Mouse (Mus musculus) MEL (cell line): Measurements from ENCODE around the gene Chp1. TPM values are rescaled to one million over a fixed set of nuclear protein-coding genes. Genes with fewer than 3 reads are reported as not detected.
"Not testable (repeated sequence)": the region's sequence is repeated elsewhere in the genome, so short reads cannot be mapped to it uniquely, and the experiment has no call there.

Experiments
- DNase-seq: peaks from one replicate; pipeline ENCODE4 v3.0.0; 2011; ENCODE audit warnings: low read depth, low spot score
- H3K27ac ChIP-seq: 2 replicates; pipeline ENCODE4 v1.5.1; 2012; ENCODE audit warnings: low read depth, mild to moderate bottlenecking, control low read depth, low read length, moderate library complexity; ENCODE audit not compliant: control insufficient read depth
- H3K27me3 ChIP-seq, 2 experiments: fragments of 150-350 bp in 1 of 2; sonication (generic) in 1 of 2; 2 replicates each; pipeline ENCODE4 v1.6.1; 2012; ENCODE audit warnings: low read length in 2 of 2, mild to moderate bottlenecking in 2 of 2, improper control_type of control experiment in 1 of 2, moderate library complexity in 1 of 2; ENCODE audit not compliant: insufficient read depth in 2 of 2, control insufficient read depth in 1 of 2
- H3K36me3 ChIP-seq, 2 experiments: 2 replicates each; pipeline ENCODE4 v1.6.1; 2012 to 2014; ENCODE audit warnings: low read length in 2 of 2, improper control_type of control experiment in 1 of 2, inconsistent platforms in 1 of 2, mild to moderate bottlenecking in 1 of 2; ENCODE audit not compliant: insufficient read depth in 2 of 2, control insufficient read depth in 1 of 2
- H3K4me1 ChIP-seq, 2 experiments: fragments of 150-350 bp in 1 of 2; sonication (generic) in 1 of 2; 2 replicates each; pipeline ENCODE4 v1.6.1; 2012; ENCODE audit warnings: low read length in 2 of 2, improper control_type of control experiment in 1 of 2, mild to moderate bottlenecking in 1 of 2; ENCODE audit not compliant: insufficient read depth in 2 of 2, control insufficient read depth in 1 of 2
- H3K4me3 ChIP-seq, 2 experiments: fragments of 150-350 bp in 1 of 2; sonication (generic) in 1 of 2; 2 replicates each; pipeline ENCODE4 v1.5.1; 2012; ENCODE audit warnings: low read depth in 2 of 2, low read length in 2 of 2, mild to moderate bottlenecking in 2 of 2, moderate library complexity in 2 of 2, control low read depth in 1 of 2, improper control_type of control experiment in 1 of 2; ENCODE audit not compliant: control insufficient read depth in 1 of 2, insufficient read depth in 1 of 2
- H3K79me2 ChIP-seq: 2 replicates; pipeline ENCODE4 v1.6.1; 2012; ENCODE audit warnings: mild to moderate bottlenecking, low read length, moderate library complexity; ENCODE audit not compliant: control insufficient read depth, poor library complexity, insufficient read depth
- H3K9ac ChIP-seq: 2 replicates; pipeline ENCODE4 v1.6.1; 2012; ENCODE audit warnings: low read depth, mild to moderate bottlenecking, control low read depth, low read length, moderate library complexity; ENCODE audit not compliant: control insufficient read depth, poor library complexity, severe bottlenecking
- H3K9me3 ChIP-seq: fragments of 150-350 bp; sonication (generic); replicated peaks from 2 replicates; pipeline ENCODE4 v1.6.1; 2012; ENCODE audit warnings: mild to moderate bottlenecking, low read length, improper control_type of control experiment, moderate library complexity; ENCODE audit not compliant: insufficient read depth
- CTCF ChIP-seq, 3 experiments: IDR thresholded peaks in 2 of 3; conservative IDR thresholded peaks in 1 of 3; 2 replicates each; pipeline ENCODE4 v1.5.1; 2011 to 2012; ENCODE audit warnings: low read length in 3 of 3, low read depth in 2 of 3, mild to moderate bottlenecking in 2 of 3, improper control_type of control experiment in 1 of 3, inconsistent platforms in 1 of 3, mixed read lengths in 1 of 3, moderate library complexity in 1 of 3; ENCODE audit not compliant: control insufficient read depth in 1 of 3, insufficient read depth in 1 of 3, poor library complexity in 1 of 3, severe bottlenecking in 1 of 3
- E2F4 ChIP-seq: IDR thresholded peaks from 2 replicates; pipeline ENCODE4 v1.6.1; 2011; ENCODE audit warnings: low read depth, low read length, improper control_type of control experiment, borderline replicate concordance
- ETS1 ChIP-seq: IDR thresholded peaks from 2 replicates; pipeline ENCODE4 v1.6.1; 2012; ENCODE audit warnings: low read depth, mild to moderate bottlenecking, inconsistent platforms, low read length, improper control_type of control experiment, moderate library complexity
- HCFC1 ChIP-seq: IDR thresholded peaks from 2 replicates; pipeline ENCODE4 v1.6.1; 2012; ENCODE audit warnings: low read depth, mild to moderate bottlenecking, inconsistent platforms, low read length, improper control_type of control experiment, moderate library complexity
- JUND ChIP-seq: IDR thresholded peaks from 2 replicates; pipeline ENCODE4 v1.6.1; 2011; ENCODE audit warnings: low read depth, mild to moderate bottlenecking, improper control_type of control experiment, low read length
- MAFK ChIP-seq: IDR thresholded peaks from 2 replicates; pipeline ENCODE4 v1.6.1; 2011; ENCODE audit warnings: low read depth, mild to moderate bottlenecking, low read length, improper control_type of control experiment, borderline replicate concordance
- MYC ChIP-seq: IDR thresholded peaks from 2 replicates; pipeline ENCODE4 v1.6.1; 2011; ENCODE audit warnings: low read depth, mild to moderate bottlenecking, low read length, improper control_type of control experiment, moderate library complexity
- NELFE ChIP-seq: IDR thresholded peaks from 2 replicates; pipeline ENCODE4 v1.6.1; 2011; ENCODE audit warnings: low read depth, low read length, improper control_type of control experiment
- RAD21 ChIP-seq: IDR thresholded peaks from 2 replicates; pipeline ENCODE4 v1.6.1; 2011; ENCODE audit warnings: mild to moderate bottlenecking, low read depth, low read length, improper control_type of control experiment
- SIN3A ChIP-seq: IDR thresholded peaks from 2 replicates; pipeline ENCODE4 v1.6.1; 2012; ENCODE audit warnings: low read length, improper control_type of control experiment, inconsistent platforms
- SMC3 ChIP-seq: IDR thresholded peaks from 2 replicates; pipeline ENCODE4 v1.6.1; 2011; ENCODE audit warnings: low read depth, low read length, improper control_type of control experiment
- TCF12 ChIP-seq: IDR thresholded peaks from 2 replicates; pipeline ENCODE4 v1.6.1; 2014; ENCODE audit warnings: low read depth, mild to moderate bottlenecking, inconsistent platforms, low read length, improper control_type of control experiment, moderate library complexity
- UBTF ChIP-seq: IDR thresholded peaks from 2 replicates; pipeline ENCODE4 v1.6.1; 2012; ENCODE audit warnings: low read depth, mild to moderate bottlenecking, inconsistent platforms, low read length, improper control_type of control experiment, moderate library complexity, borderline replicate concordance; ENCODE audit not compliant: insufficient read depth
- USF1 ChIP-seq: IDR thresholded peaks from 2 replicates; pipeline ENCODE4 v1.6.1; 2014; ENCODE audit warnings: low read depth, mild to moderate bottlenecking, inconsistent platforms, low read length, improper control_type of control experiment, moderate library complexity
- ZC3H11A ChIP-seq: IDR thresholded peaks from 2 replicates; pipeline ENCODE4 v1.6.1; 2012; ENCODE audit warnings: low read depth, mild to moderate bottlenecking, inconsistent platforms, low read length, improper control_type of control experiment
- ZMIZ1 ChIP-seq: IDR thresholded peaks from 2 replicates; pipeline ENCODE4 v1.6.1; 2012; ENCODE audit warnings: low read depth, mild to moderate bottlenecking, inconsistent platforms, low read length, improper control_type of control experiment, moderate library complexity
- ZNF384 ChIP-seq: IDR thresholded peaks from 2 replicates; pipeline ENCODE4 v1.6.1; 2012; ENCODE audit warnings: low read depth, mild to moderate bottlenecking, inconsistent platforms, low read length, improper control_type of control experiment
- polyA plus RNA-seq, 2 experiments: library from polyadenylated mRNA; stranded (reverse) in 1 of 2; unstranded in 1 of 2; fragments of >175 nt in 1 of 2; fragments of >200 nt in 1 of 2; gene quantifications; 2 replicates each; pipeline versions ENCODE4 v1.2.1 to v1.2.4; 2012; ENCODE audit warnings: low replicate concordance in 2 of 2, low read depth in 1 of 2; ENCODE audit not compliant: insufficient read length in 2 of 2, insufficient read depth in 1 of 2, missing spikeins in 1 of 2
- total RNA-seq: library from RNA; depleted of rRNA; stranded (reverse); fragments of 300-350 nt; gene quantifications from 2 replicates; pipeline ENCODE4 v1.2.3, GENCODE M21; 2012

The Chp1 gene
- total and polyA plus RNA-seq, 3 experiments, result 32.5 to 74.8 TPM; not detected in 1

DNA sequence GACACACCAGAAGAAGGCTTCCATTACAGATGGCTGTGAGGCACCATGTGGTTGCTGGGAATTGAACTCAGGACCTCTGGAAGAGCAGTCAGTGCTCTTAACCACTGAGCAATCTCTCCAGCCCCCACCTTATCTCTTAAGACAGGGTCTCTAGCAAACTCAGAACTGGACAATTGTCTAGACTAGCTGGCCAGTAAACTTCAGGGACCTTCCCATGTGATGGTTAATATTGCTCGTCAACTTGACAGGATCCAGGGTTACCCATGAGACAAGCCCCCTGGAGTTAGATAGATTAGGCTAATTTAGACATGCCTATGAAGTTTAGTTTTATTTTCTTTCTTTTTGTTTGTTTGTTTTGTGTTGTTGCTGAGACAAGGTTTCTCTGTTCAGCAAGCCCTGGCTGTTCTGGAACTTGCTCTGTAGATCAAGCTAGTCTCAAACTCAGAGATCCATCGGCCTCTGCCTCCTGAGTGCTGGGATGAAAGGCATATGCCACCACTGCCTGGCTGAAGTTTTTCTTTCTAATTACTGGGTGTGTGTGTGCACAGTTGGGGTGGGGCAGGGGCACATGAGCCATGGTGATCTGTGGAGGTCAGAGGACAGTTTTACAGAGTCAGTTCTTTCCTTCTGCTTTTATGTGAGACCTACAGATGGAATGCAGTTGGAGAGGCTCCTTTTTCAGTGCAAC lies 46.4 kb upstream of the Chp1 start:
- TF ChIP-seq MYC (no peak), E2F4 (no peak), TCF12 (no peak), JUND (no peak), ZNF384 (no peak), ZC3H11A (no peak), ETS1 (no peak), USF1 (no peak), SMC3 (no peak), HCFC1 (no peak), SIN3A (no peak), NELFE (no peak), UBTF (no peak), MAFK (no peak)
- Histone ChIP-seq H3K36me3 (no peaks in the 10 kb centered on the region), H3K27ac (no peak overlapping the region), H3K9me3 (no peaks in the 10 kb centered on the region), H3K9ac (no peak overlapping the region), H3K4me3 (no peak overlapping the region), H3K27me3 (peaks cover 2% of the 10 kb centered on the region in 2 experiments; a peak in 2 of 4 replicates), H3K79me2 (no peaks in the 10 kb centered on the region), H3K4me1 (no peaks in the 10 kb centered on the region)
- no peak for DNase-seq

DNA sequence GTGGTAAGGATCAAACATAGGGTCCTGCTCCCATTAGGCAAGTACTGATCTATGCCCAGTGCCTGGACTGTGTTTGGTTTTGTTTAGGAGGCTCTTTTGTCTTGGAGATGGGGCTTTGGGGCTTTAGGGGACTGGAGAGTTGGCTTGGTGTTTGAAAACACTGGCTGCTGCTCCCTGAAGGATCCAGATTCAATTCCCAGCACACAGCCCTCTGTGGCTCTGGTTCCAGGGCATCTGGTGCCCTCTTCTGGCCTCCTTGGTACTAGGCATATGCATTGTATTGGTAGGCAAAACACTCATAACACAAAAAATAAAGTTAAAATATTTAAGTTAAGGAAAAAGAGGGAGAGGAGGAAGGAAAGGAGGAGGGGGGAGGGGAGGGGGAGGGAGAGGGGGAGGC lies 40.4 kb upstream of the Chp1 start:
- Histone ChIP-seq H3K4me3 (no peak overlapping the region), H3K36me3 (no peaks in the 10 kb centered on the region), H3K9ac (no peak overlapping the region), H3K79me2 (no peaks in the 10 kb centered on the region), H3K27me3 (no peaks in the 10 kb centered on the region; a peak in 1 of 4 replicates), H3K9me3 (no peaks in the 10 kb centered on the region), H3K27ac (no peak overlapping the region), H3K4me1 (no peaks in the 10 kb centered on the region)
- DNase-seq, result peak; percentile 45
- TF ChIP-seq USF1, result no peak
- no peak for TF ChIP-seq ZMIZ1
- no peak for TF ChIP-seq ZNF384
- peak; percentile 27 to 69 (median 66); a peak in 5 of 6 replicates for TF ChIP-seq CTCF (IDR thresholded peaks at IDR 0.05 in 2 of 3, conservative IDR thresholded peaks at IDR 0.05 in 1 of 3; ENCODE audit: control insufficient read depth in 1 of 3, insufficient read depth in 1 of 3, low read depth in 2 of 3, low read length in 3 of 3, poor library complexity in 1 of 3, severe bottlenecking in 1 of 3)
- TF ChIP-seq ZC3H11A, result peak; percentile 50; the same call in 1 of the 2 replicates
- TF ChIP-seq RAD21, result peak; percentile 71
- TF ChIP-seq SMC3, result peak; percentile 60

DNA sequence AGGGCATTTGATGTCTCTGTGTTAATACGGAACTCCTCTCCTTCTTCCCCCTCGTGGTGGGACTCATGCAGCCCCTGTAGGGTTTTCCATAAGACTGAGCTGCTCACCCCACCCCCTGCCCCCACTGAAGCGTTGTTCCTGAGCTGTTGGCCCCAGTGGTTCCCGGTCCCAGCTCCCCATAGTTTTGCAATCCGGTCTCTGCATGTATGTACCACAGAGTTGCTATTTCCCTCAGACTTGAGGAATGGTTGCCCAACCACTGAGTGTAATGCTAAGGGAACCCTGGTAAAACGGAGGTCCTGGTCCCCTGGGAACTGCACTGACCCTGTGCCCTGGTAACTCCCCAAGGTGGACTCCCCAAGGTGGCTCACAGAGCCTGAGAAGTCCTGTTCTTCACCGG lies 39.0 kb upstream of the Chp1 start:
- H3K9me3 ChIP-seq, H3K36me3 ChIP-seq, H3K4me3 ChIP-seq, H3K27ac ChIP-seq, H3K27me3 ChIP-seq, H3K4me1 ChIP-seq, DNase-seq, H3K9ac ChIP-seq, H3K79me2 ChIP-seq: not testable (repeated sequence)
